7 mouse cellular contexts compared by ENCODE assay signal in the genomic region with DNA sequence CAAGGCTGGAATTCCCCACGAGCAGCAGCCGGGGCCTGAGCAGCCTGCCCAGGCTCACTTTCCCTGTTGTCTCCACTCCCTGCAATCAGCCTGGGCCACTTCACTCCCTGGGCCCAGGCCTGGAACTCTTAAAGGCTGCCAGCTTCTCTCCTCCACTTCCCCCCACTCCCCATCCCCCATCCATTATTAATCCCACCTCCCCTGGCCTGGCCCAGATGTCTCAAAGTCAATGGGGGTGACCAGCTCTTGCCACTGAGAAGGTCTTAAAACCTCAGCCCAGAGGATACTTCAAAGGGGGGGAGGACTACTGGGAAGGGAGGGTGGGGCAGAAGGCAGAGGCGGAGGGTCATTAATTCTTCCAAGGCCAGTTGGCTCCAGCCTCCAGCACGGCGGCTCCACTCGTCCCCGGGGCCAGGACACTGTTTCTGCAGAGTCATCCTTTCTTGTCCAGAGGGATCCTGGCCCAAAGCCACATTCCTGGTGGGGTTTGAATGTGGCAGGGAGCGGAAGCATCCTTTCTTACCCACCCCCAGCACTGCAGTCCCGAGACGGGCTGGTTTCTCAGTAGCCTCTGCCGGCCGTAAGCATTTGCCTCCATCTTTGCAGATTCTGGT. TPM values are rescaled to one million over a fixed set of nuclear protein-coding genes. Genes with fewer than 3 reads are reported as not detected.
DNase-seq lines count a peak whose midpoint lies in the region; ATAC-seq and TF ChIP-seq lines count a peak whose summit lies in the region.

No protein-coding gene starts in this region.

- intact Hi-C loops in gastrocnemius, postnatal 36 days (cut with DNase I), result no loop called here

- no peaks in the 10 kb centered on the region for H3K36me3 ChIP-seq in intestine, embryonic 14.5 days (ENCODE audit: control insufficient read depth, insufficient read depth, low read length)
- H3K36me3 ChIP-seq in lung, embryonic 14.5 days (ENCODE audit: insufficient read depth), result no peaks in the 10 kb centered on the region

- H3K4me2 ChIP-seq in intestine, embryonic 14.5 days (ENCODE audit: low read length), result peak overlapping the region; percentile 36
- H3K4me2 ChIP-seq in lung, embryonic 14.5 days, result peak overlapping the region; percentile 32

- WGBS in intestine, embryonic 14.5 days, result 14% methylated on average over 12 of the region's 12 CpGs
- 16% methylated on average over 12 of the region's 12 CpGs for WGBS in lung, embryonic 14.5 days

- no peaks in the 10 kb centered on the region for H3K9me3 ChIP-seq in intestine, embryonic 14.5 days (ENCODE audit: control insufficient read depth, low read length)
- no peaks in the 10 kb centered on the region for H3K9me3 ChIP-seq in lung, embryonic 14.5 days (ENCODE audit: low read depth, low read length)

- ATAC-seq in intestine, embryonic 14.5 days (replicated peaks; ENCODE audit: low FRiP score, low TSS enrichment, low read depth), result peak; percentile 54
- ATAC-seq in lung, embryonic 14.5 days (ENCODE audit: insufficient read depth), result peak; percentile 89

- no peak overlapping the region for H3K4me3 ChIP-seq in intestine, embryonic 14.5 days (ENCODE audit: low read depth, low read length)
- no peak overlapping the region for H3K4me3 ChIP-seq in lung, embryonic 14.5 days (ENCODE audit: low read depth, low read length)

- peak; percentile 68 for DNase-seq in ZHBTc4 (ENCODE audit: low read depth, low spot score)
- DNase-seq in cerebellum, postnatal 14 days, result peak; percentile 73 to 83
- peak; percentile 62 to 66 for DNase-seq in gastrocnemius, postnatal 36 days
- DNase-seq in intestine, embryonic 14.5 days (ENCODE audit: low spot score), result peak; percentile 70
- peak; percentile 94 for DNase-seq in lung, embryonic 14.5 days
- DNase-seq in retina, embryonic 14.5 days (ENCODE audit: low spot score), result peak; percentile 47
- DNase-seq in left cerebral cortex, adult 18-20 months (ENCODE audit: low spot score in 2 of 2), result no peak

- TF ChIP-seq CTCF in lung, embryonic 14.5 days (IDR thresholded peaks at IDR 0.05; ENCODE audit: low read depth), result no peak

- H3K27ac ChIP-seq in intestine, embryonic 14.5 days (ENCODE audit: low read depth), result peak overlapping the region; percentile 41; the same call in 1 of the 2 replicates
- peak overlapping the region; percentile 56 for H3K27ac ChIP-seq in lung, embryonic 14.5 days (ENCODE audit: low read depth)

- H3K9ac ChIP-seq in intestine, embryonic 14.5 days (ENCODE audit: low read length), result no peak overlapping the region
- H3K9ac ChIP-seq in lung, embryonic 14.5 days, result peak overlapping the region; percentile 11; the same call in 1 of the 2 replicates

- no peaks in the 10 kb centered on the region; the same call in 1 of the 2 replicates for H3K27me3 ChIP-seq in intestine, embryonic 14.5 days (replicated peaks; ENCODE audit: control insufficient read depth, insufficient read depth, low read length)
- no peaks in the 10 kb centered on the region for H3K27me3 ChIP-seq in lung, embryonic 14.5 days (ENCODE audit: insufficient read depth, low read length)

- H3K4me1 ChIP-seq in intestine, embryonic 14.5 days (replicated peaks; ENCODE audit: control insufficient read depth, insufficient read depth, low read length), result peaks cover 13% of the 10 kb centered on the region
- H3K4me1 ChIP-seq in lung, embryonic 14.5 days (ENCODE audit: insufficient read depth), result peaks cover 26% of the 10 kb centered on the region

RNA-seq across cellular contexts. Expression of gene Eps8l3, which starts 26.5 kb away (rescaled TPM):
- total RNA-seq in gastrocnemius, postnatal 36 days (2021), result not detected
- polyA plus RNA-seq in intestine, embryonic 14.5 days (2014; fragmentation: Nextera tagmentation; extraction: Ambion mirVana), result 66.9 and 82.6 TPM in 2 replicates
- polyA plus RNA-seq in lung, embryonic 14.5 days (2014; fragmentation: Nextera tagmentation; extraction: Ambion mirVana), result not detected in 2 replicates
- total RNA-seq in left cerebral cortex, adult 18-20 months (2021), result not detected

RNA-seq across cellular contexts. Expression of gene Gstm5, which starts 45.1 kb away (rescaled TPM):
- total RNA-seq in gastrocnemius, postnatal 36 days (2021), result 10 to 100 TPM; 66.3 to 72.8 TPM
- polyA plus RNA-seq in intestine, embryonic 14.5 days (2014; fragmentation: Nextera tagmentation; extraction: Ambion mirVana), result 196 and 223 TPM in 2 replicates
- 142 and 148 TPM in 2 replicates for polyA plus RNA-seq in lung, embryonic 14.5 days (2014; fragmentation: Nextera tagmentation; extraction: Ambion mirVana)
- 100 to 1,000 TPM; 229 to 250 TPM for total RNA-seq in left cerebral cortex, adult 18-20 months (2021)

Comparison
In these comparisons a context has a peak if more than half of its experiments do, and no peak if none do; other contexts are left out.
1. DNase-seq: peak in ZHBTc4 (single experiment), cerebellum, postnatal 14 days (2 of 2), gastrocnemius, postnatal 36 days (2 of 2), intestine, embryonic 14.5 days (single experiment), lung, embryonic 14.5 days (single experiment) and retina, embryonic 14.5 days (single experiment); none in left cerebral cortex, adult 18-20 months (0 of 2).